In genomic region chr9:77556435-77556834, GRCm38 (mm10) we compare ENCODE assay signal across 10 mouse cellular contexts.
"Had no signal": no experiment of that assay in that cellular context is flagged by ENCODE, and none has a peak within 500 bp of the region (broad histone marks: within the 10 kb centered on the region; RNA-seq: fewer than 3 reads in every experiment).

No protein-coding gene starts in this region.

- DNase-seq: kidney, adult 2 months; kidney, postnatal 25 days; layer of hippocampus, adult 9-11 months; layer of hippocampus, postnatal 36 days; lung, postnatal 10 days; right cerebral cortex, postnatal 25 days; thymus, postnatal 4 days had no signal

- H3K9ac ChIP-seq: limb, embryonic 15.5 days; liver, embryonic 12.5 days; midbrain, embryonic 13.5 days had no signal

- H3K27ac ChIP-seq: limb, embryonic 15.5 days; liver, embryonic 12.5 days; midbrain, embryonic 13.5 days had no signal

- H3K4me1 ChIP-seq: limb, embryonic 15.5 days; liver, embryonic 12.5 days; midbrain, embryonic 13.5 days had no signal

- H3K27me3 ChIP-seq: limb, embryonic 15.5 days; liver, embryonic 12.5 days; midbrain, embryonic 13.5 days had no signal

- H3K36me3 ChIP-seq: limb, embryonic 15.5 days; liver, embryonic 12.5 days; midbrain, embryonic 13.5 days had no signal

- H3K4me3 ChIP-seq: limb, embryonic 15.5 days; liver, embryonic 12.5 days; midbrain, embryonic 13.5 days had no signal

- ATAC-seq: liver, embryonic 12.5 days; midbrain, embryonic 13.5 days had no signal

- H3K9me3 ChIP-seq: limb, embryonic 15.5 days; liver, embryonic 12.5 days; midbrain, embryonic 13.5 days had no signal

- H3K4me2 ChIP-seq: limb, embryonic 15.5 days; liver, embryonic 12.5 days; midbrain, embryonic 13.5 days had no signal
